Mouse (Mus musculus) E14TG2a.4 (cell line): ENCODE measurements at regions not wholly inside any gene's neighbourhood (a gene's known extent, or its start where the extent isn't known, plus 50 kb on each side); places are given as distances from the start of the nearest gene placed in this dataset.

Experiments
- CTCF ChIP-seq: conservative IDR thresholded peaks from 2 replicates; pipeline ENCODE4 v1.5.1; 2014; ENCODE audit warnings: low read length
- NANOG ChIP-seq: IDR thresholded peaks from 2 replicates; pipeline ENCODE4 v1.6.1; 2014; ENCODE audit warnings: borderline replicate concordance, low read length, mixed read lengths
- POU5F1 ChIP-seq: IDR thresholded peaks from 2 replicates; pipeline ENCODE4 v1.6.1; 2014; ENCODE audit warnings: low read length, borderline replicate concordance

DNA sequence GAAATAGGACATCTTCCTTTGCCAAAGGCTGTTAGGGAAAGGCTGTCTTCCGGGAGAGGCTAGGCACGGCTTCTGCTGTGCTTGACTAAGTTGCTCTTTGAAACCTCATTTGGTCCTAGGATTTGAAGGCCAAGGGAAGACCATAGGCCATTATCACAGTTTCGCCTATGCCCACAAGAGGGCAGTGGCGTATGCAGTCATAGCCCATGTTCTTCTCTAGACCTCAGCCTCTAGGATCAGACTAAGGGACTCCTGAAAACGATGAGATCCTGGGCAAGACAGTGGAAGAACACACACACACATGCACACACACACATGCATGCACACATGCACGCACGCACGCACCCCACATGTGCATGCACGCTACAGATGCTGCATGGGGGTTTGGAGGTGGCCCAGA lies 87.5 kb upstream of the Usp24 start:
- TF ChIP-seq CTCF: peak; percentile 79
- TF ChIP-seq NANOG: no peak
- no peak for TF ChIP-seq POU5F1
